Mouse (Mus musculus): ENCODE data around the gene Hsd11b2.

The Hsd11b2 gene

DNA sequence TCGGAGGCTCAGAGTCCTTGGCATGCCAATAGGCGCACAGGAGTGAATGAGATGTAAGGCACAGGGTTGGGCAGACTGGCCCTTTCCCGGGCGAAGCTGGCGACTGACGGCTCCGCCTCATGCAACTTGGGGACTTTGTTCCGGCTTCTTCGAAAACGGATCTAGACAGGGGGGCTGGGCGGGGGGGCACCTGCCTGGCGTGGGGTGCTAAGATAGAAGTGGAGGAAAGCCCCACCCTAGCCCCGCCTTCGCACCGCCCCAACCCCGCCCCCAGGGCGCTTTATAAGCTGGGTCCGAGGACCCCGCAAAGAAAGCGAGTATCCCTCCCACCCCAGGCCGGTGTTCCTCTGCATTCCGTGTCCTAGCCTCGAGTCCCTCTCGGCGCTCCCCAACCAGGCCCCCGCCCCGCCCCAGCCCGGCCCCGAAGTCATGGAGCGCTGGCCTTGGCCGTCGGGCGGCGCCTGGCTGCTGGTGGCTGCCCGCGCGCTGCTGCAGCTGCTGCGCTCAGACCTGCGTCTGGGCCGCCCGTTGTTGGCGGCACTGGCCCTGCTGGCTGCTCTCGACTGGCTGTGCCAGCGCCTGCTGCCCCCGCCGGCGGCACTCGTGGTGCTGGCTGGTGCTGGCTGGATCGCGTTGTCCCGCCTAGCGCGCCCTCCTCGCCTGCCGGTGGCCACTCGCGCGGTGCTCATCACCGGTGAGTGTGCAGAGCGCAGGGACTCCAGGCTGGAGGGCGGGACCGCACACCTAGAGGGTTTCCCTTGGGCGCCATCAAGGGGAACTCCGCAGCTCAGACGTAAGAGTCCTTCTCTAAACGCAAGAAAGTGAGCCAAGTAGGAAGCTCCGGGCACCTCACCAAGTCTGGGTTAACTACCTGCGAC, at the start of gene Hsd11b2:
Hsd11b2 (plus strand) TSS at position 320 of the 878 bp plus-strand sequence.
- peak; percentile 81 for DNase-seq (ENCODE audit: low read depth)

DNA sequence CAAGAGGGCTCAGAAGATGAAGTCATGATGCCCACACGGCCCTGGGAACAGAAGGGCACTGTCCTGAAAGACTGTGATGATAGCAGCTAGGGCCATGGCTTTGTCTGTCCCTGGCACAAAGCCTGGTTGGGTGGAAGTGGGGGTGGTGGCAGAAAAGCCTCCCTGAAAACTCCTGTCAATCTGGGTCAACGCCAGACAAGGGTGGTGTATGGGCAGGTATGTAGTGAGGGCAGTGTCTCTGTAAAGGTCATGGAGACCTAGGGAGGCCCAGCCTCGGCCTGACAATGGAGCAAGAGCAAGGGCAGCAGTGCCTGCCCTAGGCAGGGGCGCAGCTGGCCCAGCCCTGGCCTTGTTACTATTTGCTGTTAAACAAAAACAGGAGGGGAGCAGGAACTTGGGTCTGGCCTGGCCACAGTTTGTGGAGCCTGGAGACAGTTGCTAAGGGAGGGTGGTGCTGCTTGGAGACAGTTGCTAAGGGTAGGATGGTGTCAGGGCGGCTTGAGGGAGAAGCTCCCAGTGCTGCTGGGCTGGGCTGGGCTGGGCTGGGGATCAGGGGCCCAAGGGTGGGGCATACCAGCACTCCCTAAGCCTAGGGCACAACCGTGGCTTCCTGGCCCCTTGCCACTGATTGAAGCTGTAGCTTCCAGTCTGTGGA, 49.4 kb upstream of the Hsd11b2 start:
- no peak for DNase-seq (ENCODE audit: low read depth)

DNA sequence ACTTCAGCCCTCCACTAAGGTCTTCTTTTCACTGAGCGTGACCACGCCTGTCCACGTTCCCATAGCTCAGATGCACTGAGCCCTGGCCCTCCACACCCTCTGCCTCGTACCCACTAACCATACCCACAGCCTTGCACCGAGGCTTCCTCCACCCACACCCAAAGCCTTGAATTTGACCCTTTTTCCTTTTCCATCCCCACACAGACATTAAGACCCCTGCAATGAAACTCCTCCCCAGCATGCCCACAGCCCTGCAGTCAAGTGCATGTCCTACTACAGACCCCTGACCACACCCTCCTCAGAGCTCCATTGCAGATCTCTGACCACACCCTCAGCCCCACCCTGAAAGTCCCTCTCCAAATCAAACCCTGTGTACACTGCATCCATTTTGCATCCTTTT, 48.7 kb upstream of the Hsd11b2 start:
- no peak for DNase-seq (ENCODE audit: low read depth)

DNA sequence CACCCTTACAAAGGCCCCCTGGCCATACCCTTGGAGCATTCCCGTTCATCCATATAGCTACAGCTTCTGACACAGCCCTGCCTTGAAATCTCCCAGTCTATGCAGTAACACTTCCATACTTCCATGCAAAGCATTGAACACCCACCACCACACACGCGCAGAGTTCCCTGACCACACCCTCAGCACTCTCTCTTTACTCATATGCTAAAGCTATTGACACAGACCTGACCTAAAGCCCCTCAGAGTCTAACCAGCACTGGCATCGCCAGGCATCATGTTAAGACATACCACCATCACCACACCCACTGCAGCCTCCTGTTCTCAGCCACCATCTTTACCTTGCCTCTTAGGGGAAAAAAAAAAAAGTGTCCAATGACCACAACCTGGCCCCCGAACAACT, 48.3 kb upstream of the Hsd11b2 start:
- no peak for DNase-seq (ENCODE audit: low read depth)

DNA sequence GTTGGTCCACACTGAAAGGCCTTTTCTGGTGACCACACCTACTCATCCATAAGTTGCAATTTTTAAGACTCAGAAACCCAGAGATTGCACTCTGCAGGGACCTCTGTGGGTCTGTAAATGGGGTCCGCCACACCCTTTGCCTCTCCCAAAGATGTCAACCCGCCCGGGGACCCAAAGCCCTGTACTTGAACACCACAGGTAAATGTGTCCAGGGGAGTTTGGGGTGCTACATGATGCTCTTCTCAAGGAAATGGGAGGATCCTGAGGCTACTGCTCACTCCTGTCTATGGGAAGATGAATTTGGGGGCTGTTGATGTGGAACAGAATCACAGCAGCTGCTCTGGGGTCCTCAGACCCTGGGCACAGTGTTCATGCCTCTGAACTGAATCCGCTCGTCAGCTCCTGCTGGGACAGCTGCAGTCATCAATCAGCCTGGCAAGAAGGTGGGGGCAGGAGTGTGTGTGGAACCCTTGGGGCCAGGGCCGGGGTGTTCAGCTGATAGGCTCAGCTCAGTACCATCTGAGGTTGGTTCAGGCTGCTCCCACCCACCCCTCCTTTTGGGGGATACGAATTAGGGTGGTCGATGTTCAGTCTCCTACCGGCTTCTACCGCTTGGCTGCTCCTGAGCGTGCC, 47.8 kb upstream of the Hsd11b2 start:
- DNase-seq (ENCODE audit: low read depth) = no peak

DNA sequence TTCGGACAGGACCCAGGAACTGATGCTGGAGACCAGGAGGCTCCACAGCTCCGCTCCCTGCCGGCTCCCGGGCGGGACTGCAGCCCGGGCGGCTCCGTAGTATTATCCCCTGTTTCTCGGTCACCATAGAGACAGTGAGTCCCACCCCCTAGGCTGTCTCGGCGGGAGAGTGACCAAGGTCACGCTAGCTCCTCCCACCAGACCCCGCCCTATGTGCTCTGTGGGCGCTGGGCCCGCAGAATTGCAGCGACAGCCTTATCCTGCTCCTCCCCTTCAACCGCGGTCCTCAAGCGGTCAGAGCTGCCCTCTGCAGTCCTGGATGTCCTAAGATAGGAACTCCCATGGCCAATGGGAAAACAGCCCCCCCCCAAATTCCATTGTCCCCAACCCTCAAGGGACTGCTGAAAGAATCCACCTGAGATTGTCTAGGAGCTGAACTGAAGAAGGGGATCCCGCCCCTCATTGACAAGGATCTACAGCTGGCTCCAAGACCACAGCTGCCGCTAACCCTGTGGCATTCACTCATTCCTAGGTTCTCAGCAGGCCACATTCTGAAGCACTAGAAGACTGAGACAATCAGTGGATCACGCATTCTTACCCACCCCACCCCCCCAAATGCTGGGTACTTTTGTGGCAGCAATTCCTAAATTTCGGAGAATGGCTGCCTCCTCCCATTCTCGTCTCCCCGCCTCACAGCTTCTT, 47.1 kb upstream of the Hsd11b2 start, which contains the start of gene Tppp3:
Tppp3 (minus strand) TSS at position 213 of the 702 bp plus-strand sequence.
- DNase-seq (ENCODE audit: low read depth) = peak; percentile 51

DNA sequence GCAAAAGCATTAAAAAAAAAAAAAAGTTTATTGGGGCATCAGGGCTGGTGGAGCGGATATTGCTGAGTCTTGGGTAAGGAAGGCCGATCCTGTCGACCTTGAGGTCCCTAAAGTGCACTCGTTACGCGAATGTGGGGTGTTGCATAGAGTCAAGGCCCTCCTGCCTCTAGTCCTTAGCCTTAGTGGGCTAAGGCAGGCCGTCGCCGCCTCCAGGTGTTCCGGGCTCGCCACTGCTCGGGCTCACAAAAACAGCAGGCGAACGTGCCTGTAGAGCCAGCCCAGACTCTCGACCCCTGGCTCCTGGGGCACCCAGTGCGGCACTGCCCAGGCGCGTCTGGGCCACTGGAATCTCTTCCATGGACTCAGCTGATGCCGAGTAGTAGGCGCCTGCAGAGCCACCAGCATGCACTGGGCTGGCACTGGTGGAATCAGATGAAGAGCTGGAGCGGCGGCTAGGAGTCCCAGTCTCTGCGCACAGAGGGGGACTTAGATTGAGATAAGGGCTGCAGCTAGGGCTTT, 46.1 kb upstream of the Hsd11b2 start:
- no peak for DNase-seq (ENCODE audit: low read depth)

DNA sequence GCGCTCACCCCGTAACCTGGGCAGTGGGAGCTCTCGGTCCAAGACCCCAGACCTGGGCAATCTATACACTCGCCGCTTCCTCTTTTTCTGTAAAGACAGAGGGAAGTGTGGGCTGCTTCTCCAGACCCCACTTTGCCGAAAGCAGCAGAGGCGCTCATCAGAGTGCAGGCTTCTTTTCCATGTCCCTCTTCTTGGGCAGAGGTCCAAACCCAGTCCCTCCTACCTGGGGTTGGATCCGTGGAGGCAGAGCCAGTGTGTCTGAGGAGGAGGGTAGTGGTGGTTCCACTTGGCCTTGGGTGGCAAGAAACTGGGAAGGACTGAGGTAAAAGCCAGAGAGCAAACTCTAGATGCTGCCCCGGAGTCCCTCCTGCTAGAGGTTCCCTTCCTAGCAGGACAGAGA, 45.6 kb upstream of the Hsd11b2 start:
- no peak for DNase-seq (ENCODE audit: low read depth)

DNA sequence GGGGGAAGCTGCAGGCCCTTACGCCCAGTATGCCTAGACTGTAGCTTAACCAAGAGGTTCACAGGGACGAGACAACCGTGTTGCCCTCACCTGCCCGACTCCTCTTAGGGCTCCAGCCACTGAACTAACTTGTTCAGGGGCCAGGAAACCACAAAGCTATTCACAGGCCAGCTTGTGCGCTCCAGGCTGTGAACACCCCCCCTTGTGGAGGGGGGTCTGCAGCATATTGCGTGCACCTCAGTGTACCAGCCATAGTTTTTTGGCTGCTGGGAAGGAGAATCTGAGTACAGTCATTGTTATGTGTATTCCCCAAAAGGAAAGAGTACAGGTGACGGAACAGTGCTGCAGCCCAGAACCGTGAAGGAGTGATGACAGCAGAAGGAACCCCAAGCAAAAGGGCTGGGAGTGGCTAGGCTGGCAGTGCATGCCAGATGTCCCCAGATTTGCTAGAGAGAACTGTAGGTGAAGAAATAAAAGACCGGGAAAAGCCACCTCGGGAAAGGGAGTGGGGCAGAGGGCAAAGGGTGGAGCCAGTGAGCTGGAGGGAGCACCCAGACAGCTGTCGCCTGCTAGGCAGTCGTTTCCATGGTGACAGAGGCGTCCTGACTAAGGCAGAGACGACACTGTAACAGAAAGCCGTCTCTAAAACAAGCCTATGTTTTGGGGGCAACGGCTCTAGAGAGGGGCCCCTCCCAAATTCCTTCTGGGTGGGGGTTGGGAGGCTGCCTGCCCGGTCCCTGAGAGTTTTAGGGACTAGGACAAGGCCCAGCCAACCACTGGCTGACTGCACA, 44.5 kb upstream of the Hsd11b2 start:
- no peak for DNase-seq (ENCODE audit: low read depth)

DNA sequence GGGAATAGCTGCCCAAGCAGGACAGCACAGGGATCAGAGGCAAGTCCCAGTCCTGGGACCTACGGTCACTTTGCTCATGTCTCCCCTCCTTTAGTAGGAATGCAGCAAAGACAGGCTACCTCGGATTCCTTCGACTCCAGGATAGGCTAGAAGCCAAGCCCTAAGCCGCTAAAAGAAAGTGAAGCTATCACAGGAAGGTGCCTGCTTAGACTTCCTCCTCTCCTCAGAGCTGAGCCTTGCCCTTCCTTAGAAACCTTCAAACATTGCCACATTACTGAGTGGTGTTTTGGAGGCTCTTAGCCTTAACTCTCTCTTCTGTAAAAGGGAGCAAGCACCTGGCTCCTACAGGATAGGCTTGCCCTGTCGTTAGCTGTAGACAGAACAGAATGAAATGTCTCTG, 43.9 kb upstream of the Hsd11b2 start:
- DNase-seq (ENCODE audit: low read depth) = no peak

DNA sequence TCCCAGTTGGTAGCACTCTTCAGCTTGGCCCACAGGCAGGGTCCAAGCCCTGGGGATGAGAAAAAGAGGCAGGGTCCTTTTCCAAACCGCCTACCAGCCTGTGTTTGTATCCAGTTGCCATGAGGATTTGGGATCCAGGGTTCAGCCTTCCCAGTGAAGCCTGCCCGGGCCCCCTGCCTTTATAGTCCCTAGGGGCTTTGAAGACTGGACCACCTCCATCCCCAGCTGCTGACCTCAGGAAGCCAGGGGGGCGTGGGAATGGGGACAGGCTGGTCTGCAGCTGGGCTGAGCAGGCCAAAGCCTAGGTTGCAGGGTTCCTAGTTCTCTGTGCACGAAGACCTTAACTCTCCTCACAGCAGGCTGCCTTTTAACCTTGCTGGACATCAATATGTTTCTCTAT, 43.3 kb upstream of the Hsd11b2 start:
- no peak for DNase-seq (ENCODE audit: low read depth)

DNA sequence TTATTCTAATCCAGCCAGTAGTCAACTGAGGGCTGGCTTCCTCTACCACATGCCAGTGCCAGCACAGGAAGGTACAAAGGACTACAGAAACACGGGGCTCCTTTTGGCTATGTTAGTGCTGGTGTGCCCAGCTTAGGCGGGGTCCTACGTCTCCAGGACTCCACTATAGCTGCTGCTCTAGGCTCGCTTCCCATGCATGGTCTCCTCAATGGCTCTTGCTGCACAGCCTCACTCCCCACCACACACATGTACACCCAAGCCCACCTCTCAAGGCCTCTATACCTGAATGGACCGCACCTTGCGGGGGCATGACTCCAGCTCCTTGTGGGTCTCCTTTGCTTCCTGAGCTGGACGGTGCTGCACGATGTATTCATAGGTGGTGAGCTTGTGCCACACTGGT, 42.8 kb upstream of the Hsd11b2 start:
- DNase-seq (ENCODE audit: low read depth) = no peak

DNA sequence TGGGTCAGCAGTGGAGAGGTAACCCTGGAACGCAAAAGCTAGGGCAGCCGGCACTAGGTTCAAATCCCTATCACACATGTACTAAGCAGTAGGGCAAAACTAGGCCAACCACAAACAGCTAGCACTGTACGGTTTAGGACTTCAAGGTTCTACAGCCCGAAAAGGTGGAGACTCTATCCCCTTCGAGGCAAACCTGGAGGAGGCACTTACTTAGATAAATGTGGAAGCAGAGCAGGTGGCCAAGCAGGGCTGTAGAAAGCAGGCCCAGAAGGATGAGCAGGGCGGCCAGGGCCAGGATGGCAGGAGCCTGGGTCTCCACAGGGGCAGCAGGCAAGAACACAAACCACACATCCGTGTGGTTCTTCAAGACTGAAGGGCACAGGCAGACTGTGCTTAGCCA, 42.4 kb upstream of the Hsd11b2 start:
- DNase-seq (ENCODE audit: low read depth) = no peak

DNA sequence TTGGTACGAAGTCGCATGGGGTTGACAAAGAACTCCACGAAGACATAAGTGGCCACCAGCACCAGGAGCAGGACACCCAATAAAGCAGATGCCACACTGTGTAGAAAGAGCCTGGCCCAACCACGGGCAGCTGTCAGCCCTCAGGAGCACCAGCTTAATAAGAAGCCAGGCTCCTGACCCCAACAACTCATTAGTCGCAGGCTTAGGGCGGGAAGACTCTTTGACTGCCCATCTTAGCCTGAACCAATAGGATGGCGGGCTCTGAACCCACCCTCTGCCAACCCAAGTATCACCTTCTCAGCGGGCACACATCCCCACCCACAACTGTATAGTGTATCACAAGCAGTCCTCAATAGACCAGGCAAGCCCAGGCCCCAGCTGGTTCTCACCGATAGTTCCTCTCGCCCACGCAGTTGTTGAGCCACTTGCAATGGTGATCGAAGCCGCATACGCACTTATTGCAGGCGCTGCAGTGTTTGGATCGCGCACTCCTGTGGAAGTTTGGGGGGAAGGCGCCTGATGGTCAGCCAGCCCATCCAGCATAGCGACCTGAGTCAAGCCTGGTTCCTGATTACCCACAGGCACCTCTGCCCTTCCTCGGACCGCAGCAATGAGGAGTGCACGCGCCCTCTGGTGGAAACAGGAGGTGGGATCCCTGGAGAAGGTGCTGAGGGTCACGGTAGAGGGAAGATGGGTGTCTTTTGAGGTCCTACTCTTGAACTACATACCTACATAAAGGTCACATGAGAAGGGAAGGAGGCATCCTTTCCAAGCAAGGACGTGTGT, 41.7 kb upstream of the Hsd11b2 start:
- DNase-seq (ENCODE audit: low read depth) = no peak

DNA sequence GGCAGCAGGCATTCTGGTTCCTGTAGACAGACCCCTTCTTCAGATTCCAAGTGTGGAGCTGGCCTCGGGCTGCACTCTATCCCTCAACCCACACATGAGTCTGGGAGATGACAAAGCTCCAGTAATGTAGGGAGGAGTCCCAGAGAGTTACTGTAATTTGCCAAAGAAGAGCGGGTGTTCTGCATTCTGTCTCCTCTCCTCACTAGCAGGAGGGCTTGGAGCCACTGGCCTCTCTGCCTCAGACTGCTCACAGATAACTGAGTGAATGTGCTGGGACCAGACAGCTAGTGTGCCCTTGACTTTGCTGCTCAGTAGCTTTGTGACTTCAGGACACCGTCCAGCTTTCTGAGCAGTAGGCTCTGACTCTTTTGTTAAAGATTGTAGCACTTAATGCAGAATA, 40.8 kb upstream of the Hsd11b2 start:
- DNase-seq (ENCODE audit: low read depth) = no peak

DNA sequence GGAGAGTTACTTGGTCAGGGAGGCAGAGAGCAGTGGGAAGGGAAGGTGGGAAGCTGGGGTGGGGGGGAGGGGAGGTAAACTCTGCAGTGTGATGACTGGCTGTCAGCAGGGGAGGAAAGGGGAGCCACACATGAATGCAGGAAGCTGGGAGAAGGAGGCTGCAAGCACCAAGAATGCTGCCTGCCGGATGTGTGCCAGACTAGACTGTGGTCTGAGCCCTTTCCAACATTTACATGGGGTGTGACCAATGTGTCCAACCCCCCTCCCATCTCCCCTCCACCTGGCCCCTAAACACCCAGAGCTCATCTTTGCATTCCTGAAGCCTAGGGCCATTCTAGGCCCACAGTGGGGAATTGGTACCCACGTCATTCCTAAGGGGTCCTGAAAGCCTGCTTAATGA, 37.5 kb upstream of the Hsd11b2 start:
- DNase-seq (ENCODE audit: low read depth) = no peak

DNA sequence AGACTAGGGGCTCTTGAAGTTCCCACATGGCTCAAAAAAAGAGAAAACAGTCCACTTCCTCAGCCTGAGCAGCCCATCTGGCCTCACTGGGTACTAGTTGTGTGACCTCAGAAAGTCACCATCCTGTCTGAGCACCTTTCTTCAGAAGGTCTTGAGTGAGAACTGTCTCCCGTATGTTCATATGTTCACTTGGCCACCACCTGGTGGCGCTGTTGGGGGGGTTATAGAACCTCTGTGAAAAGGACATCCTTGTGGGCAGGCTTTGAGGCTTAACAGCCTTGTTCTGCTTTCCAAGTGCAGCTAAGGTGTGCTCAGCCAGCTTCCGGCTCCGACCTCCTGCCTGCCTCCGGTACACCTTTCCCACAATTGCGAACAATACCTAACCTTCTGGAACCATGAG, 37.1 kb upstream of the Hsd11b2 start:
- DNase-seq (ENCODE audit: low read depth) = peak; percentile 53

DNA sequence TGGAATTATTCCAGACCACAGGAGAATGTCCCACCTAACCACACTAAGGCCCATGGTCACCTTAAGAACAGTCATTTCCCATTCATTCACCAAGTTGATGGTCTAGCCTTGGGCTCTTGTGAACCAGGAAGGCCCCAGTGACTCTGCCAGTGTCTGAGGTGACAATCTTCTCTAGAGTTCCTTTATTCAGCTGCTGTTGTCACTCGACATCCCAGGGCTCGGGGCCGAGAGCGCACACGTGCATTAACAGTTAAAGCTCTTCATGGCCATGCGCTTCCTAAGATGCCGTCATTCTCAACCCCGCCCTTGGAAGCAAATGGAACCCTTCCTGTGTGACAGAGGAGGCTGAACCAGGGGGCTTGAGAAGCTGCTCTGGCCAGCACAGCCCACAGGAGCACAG, 36.4 kb upstream of the Hsd11b2 start:
- DNase-seq (ENCODE audit: low read depth) = no peak

DNA sequence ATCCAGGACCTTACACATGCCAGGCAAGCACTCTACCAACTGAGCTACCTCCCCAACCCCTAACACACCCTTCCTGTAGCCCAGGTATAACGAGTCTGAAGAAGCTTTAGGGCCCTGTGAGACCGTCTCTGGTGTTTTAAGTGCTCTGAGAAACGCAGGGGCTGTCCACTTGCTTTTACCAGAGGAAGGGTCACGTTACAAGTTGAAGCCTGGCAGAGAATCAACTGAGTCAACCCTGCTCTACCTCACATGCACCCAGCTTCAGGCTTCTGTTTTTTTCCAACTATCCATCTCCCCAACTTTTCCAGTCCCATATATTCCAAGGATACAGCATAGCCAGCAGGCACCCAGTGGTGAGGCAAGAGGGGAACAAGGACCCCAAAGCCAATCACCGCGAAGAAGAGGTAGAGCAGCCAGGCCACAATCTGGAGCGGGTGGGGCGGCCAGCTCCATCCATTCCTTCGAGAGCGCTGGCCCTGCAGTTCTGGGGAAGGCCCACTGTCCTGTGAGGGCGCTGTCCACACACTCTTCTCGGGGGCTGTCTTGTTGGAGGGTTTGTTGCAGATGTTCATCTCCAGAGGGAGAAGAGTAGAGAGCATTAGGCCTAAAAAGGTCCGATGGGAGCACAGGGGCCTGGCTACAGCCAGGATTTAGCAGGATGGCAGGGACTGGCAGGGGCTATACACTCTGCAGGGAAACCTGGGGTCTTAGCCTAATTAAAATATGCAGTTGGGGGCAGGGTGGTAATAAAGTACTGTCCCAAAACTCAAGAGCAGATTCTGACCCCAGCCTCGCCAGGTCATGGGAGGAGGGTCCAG, 35.1 kb upstream of the Hsd11b2 start:
- no peak for DNase-seq (ENCODE audit: low read depth)

DNA sequence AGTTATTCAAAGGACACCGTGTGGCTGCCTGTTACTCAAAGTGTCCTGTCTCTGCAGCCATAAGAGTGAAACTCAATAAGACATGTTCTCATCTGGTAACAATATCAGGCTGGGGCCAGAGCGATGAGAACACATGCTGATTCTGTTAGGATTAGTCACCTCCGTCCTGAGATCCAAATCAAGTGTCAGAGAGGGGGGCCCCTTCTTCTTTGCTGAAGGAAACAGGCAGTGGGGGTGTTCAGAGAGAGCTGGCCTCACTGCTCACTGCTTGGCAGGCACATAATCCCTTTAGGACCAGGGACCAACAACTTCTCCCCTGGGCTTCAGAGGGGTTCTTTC, 34.6 kb upstream of the Hsd11b2 start:
- DNase-seq (ENCODE audit: low read depth) = no peak

Data from induced T-regulatory cell, adult 2 months (primary cell).